Mouse (Mus musculus) MEL (cell line): ENCODE data around the gene Larp4b. TPM values are rescaled to one million over a fixed set of nuclear protein-coding genes. Genes with fewer than 3 reads are reported as not detected.

Source experiments
- DNase-seq: peaks from one replicate; pipeline ENCODE4 v3.0.0; 2011; ENCODE audit warnings: low read depth, low spot score
- H3K27ac ChIP-seq: 2 replicates; pipeline ENCODE4 v1.5.1; 2012; ENCODE audit warnings: low read depth, mild to moderate bottlenecking, control low read depth, low read length, moderate library complexity; ENCODE audit not compliant: control insufficient read depth
- H3K27me3 ChIP-seq, 2 experiments: fragments of 150-350 bp in 1 of 2; sonication (generic) in 1 of 2; 2 replicates each; pipeline ENCODE4 v1.6.1; 2012; ENCODE audit warnings: low read length in 2 of 2, mild to moderate bottlenecking in 2 of 2, improper control_type of control experiment in 1 of 2, moderate library complexity in 1 of 2; ENCODE audit not compliant: insufficient read depth in 2 of 2, control insufficient read depth in 1 of 2
- H3K36me3 ChIP-seq, 2 experiments: 2 replicates each; pipeline ENCODE4 v1.6.1; 2012 to 2014; ENCODE audit warnings: low read length in 2 of 2, improper control_type of control experiment in 1 of 2, inconsistent platforms in 1 of 2, mild to moderate bottlenecking in 1 of 2; ENCODE audit not compliant: insufficient read depth in 2 of 2, control insufficient read depth in 1 of 2
- H3K4me1 ChIP-seq, 2 experiments: fragments of 150-350 bp in 1 of 2; sonication (generic) in 1 of 2; 2 replicates each; pipeline ENCODE4 v1.6.1; 2012; ENCODE audit warnings: low read length in 2 of 2, improper control_type of control experiment in 1 of 2, mild to moderate bottlenecking in 1 of 2; ENCODE audit not compliant: insufficient read depth in 2 of 2, control insufficient read depth in 1 of 2
- H3K4me3 ChIP-seq, 2 experiments: fragments of 150-350 bp in 1 of 2; sonication (generic) in 1 of 2; 2 replicates each; pipeline ENCODE4 v1.5.1; 2012; ENCODE audit warnings: low read depth in 2 of 2, low read length in 2 of 2, mild to moderate bottlenecking in 2 of 2, moderate library complexity in 2 of 2, control low read depth in 1 of 2, improper control_type of control experiment in 1 of 2; ENCODE audit not compliant: control insufficient read depth in 1 of 2, insufficient read depth in 1 of 2
- H3K79me2 ChIP-seq: 2 replicates; pipeline ENCODE4 v1.6.1; 2012; ENCODE audit warnings: mild to moderate bottlenecking, low read length, moderate library complexity; ENCODE audit not compliant: control insufficient read depth, poor library complexity, insufficient read depth
- H3K9ac ChIP-seq: 2 replicates; pipeline ENCODE4 v1.6.1; 2012; ENCODE audit warnings: low read depth, mild to moderate bottlenecking, control low read depth, low read length, moderate library complexity; ENCODE audit not compliant: control insufficient read depth, poor library complexity, severe bottlenecking
- H3K9me3 ChIP-seq: fragments of 150-350 bp; sonication (generic); replicated peaks from 2 replicates; pipeline ENCODE4 v1.6.1; 2012; ENCODE audit warnings: mild to moderate bottlenecking, low read length, improper control_type of control experiment, moderate library complexity; ENCODE audit not compliant: insufficient read depth
- BHLHE40 ChIP-seq: IDR thresholded peaks from 2 replicates; pipeline ENCODE4 v1.6.1; 2012; ENCODE audit warnings: low read depth, mild to moderate bottlenecking, inconsistent platforms, low read length, improper control_type of control experiment, borderline replicate concordance
- CHD1 ChIP-seq: IDR thresholded peaks from 2 replicates; pipeline ENCODE4 v1.6.1; 2012; ENCODE audit warnings: low read depth, mild to moderate bottlenecking, inconsistent platforms, low read length, improper control_type of control experiment
- CTCF ChIP-seq, 3 experiments: IDR thresholded peaks in 2 of 3; conservative IDR thresholded peaks in 1 of 3; 2 replicates each; pipeline ENCODE4 v1.5.1; 2011 to 2012; ENCODE audit warnings: low read length in 3 of 3, low read depth in 2 of 3, mild to moderate bottlenecking in 2 of 3, improper control_type of control experiment in 1 of 3, inconsistent platforms in 1 of 3, mixed read lengths in 1 of 3, moderate library complexity in 1 of 3; ENCODE audit not compliant: control insufficient read depth in 1 of 3, insufficient read depth in 1 of 3, poor library complexity in 1 of 3, severe bottlenecking in 1 of 3
- E2F4 ChIP-seq: IDR thresholded peaks from 2 replicates; pipeline ENCODE4 v1.6.1; 2011; ENCODE audit warnings: low read depth, low read length, improper control_type of control experiment, borderline replicate concordance
- ELF1 ChIP-seq: IDR thresholded peaks from 2 replicates; pipeline ENCODE4 v1.6.1; 2014; ENCODE audit warnings: low read depth, mild to moderate bottlenecking, inconsistent platforms, low read length, improper control_type of control experiment, moderate library complexity
- ETS1 ChIP-seq: IDR thresholded peaks from 2 replicates; pipeline ENCODE4 v1.6.1; 2012; ENCODE audit warnings: low read depth, mild to moderate bottlenecking, inconsistent platforms, low read length, improper control_type of control experiment, moderate library complexity
- HCFC1 ChIP-seq: IDR thresholded peaks from 2 replicates; pipeline ENCODE4 v1.6.1; 2012; ENCODE audit warnings: low read depth, mild to moderate bottlenecking, inconsistent platforms, low read length, improper control_type of control experiment, moderate library complexity
- JUND ChIP-seq: IDR thresholded peaks from 2 replicates; pipeline ENCODE4 v1.6.1; 2011; ENCODE audit warnings: low read depth, mild to moderate bottlenecking, improper control_type of control experiment, low read length
- MAFK ChIP-seq: IDR thresholded peaks from 2 replicates; pipeline ENCODE4 v1.6.1; 2011; ENCODE audit warnings: low read depth, mild to moderate bottlenecking, low read length, improper control_type of control experiment, borderline replicate concordance
- MAX ChIP-seq: IDR thresholded peaks from 2 replicates; pipeline ENCODE4 v1.6.1; 2011; ENCODE audit warnings: low read length, improper control_type of control experiment
- MXI1 ChIP-seq: IDR thresholded peaks from 2 replicates; pipeline ENCODE4 v1.6.1; 2011; ENCODE audit warnings: mild to moderate bottlenecking, low read depth, low read length, improper control_type of control experiment
- NRF1 ChIP-seq: IDR thresholded peaks from 2 replicates; pipeline ENCODE4 v1.6.1; 2014; ENCODE audit warnings: low read depth, mild to moderate bottlenecking, inconsistent platforms, low read length, improper control_type of control experiment, moderate library complexity; ENCODE audit not compliant: poor library complexity, insufficient read depth, severe bottlenecking
- POLR2AphosphoS2 ChIP-seq: IDR thresholded peaks from 2 replicates; pipeline ENCODE4 v1.6.1; 2011; ENCODE audit warnings: low read length, improper control_type of control experiment
- POLR2AphosphoS5 ChIP-seq: IDR thresholded peaks from 2 replicates; pipeline ENCODE4 v1.6.1; 2012; ENCODE audit warnings: low read depth, borderline replicate concordance, mild to moderate bottlenecking, inconsistent platforms, low read length, moderate library complexity, mixed read lengths
- SIN3A ChIP-seq: IDR thresholded peaks from 2 replicates; pipeline ENCODE4 v1.6.1; 2012; ENCODE audit warnings: low read length, improper control_type of control experiment, inconsistent platforms
- TAL1 ChIP-seq: IDR thresholded peaks from 2 replicates; pipeline ENCODE4 v1.6.1; 2012; ENCODE audit warnings: mild to moderate bottlenecking, inconsistent platforms, low read length, moderate library complexity, mixed read lengths
- TBP ChIP-seq: IDR thresholded peaks from 2 replicates; pipeline ENCODE4 v1.8.0; 2011; ENCODE audit warnings: low read depth, low read length, improper control_type of control experiment
- TCF12 ChIP-seq: IDR thresholded peaks from 2 replicates; pipeline ENCODE4 v1.6.1; 2014; ENCODE audit warnings: low read depth, mild to moderate bottlenecking, inconsistent platforms, low read length, improper control_type of control experiment, moderate library complexity
- ZMIZ1 ChIP-seq: IDR thresholded peaks from 2 replicates; pipeline ENCODE4 v1.6.1; 2012; ENCODE audit warnings: low read depth, mild to moderate bottlenecking, inconsistent platforms, low read length, improper control_type of control experiment, moderate library complexity
- polyA plus RNA-seq, 2 experiments: library from polyadenylated mRNA; stranded (reverse) in 1 of 2; unstranded in 1 of 2; fragments of >175 nt in 1 of 2; fragments of >200 nt in 1 of 2; gene quantifications; 2 replicates each; pipeline versions ENCODE4 v1.2.1 to v1.2.4; 2012; ENCODE audit warnings: low replicate concordance in 2 of 2, low read depth in 1 of 2; ENCODE audit not compliant: insufficient read length in 2 of 2, insufficient read depth in 1 of 2, missing spikeins in 1 of 2
- total RNA-seq: library from RNA; depleted of rRNA; stranded (reverse); fragments of 300-350 nt; gene quantifications from 2 replicates; pipeline ENCODE4 v1.2.3, GENCODE M21; 2012

Larp4b gene
- total and polyA plus RNA-seq, 3 experiments = 57.7 to 340 (median 67.0) TPM

DNA sequence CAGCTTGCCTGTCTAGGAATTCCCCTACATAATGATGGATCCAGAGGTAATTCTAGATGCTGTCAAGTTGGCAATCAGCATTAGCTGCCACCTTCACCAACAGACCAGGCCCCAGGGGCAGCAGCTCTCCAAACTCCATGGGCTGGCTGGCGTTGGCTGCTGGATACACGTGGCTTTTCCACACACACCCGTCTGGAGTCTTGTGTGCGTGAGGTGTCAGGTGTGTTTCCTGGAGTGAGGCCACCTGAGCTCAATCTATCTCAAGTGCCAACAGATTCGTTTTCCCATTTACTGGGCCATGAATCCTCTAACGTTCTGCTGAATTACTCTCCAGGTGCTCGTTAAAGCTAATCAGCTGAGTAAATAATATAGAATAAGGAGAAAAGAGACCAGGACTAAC lies 93.5 kb downstream of the Larp4b start (continued):
- TF ChIP-seq CTCF (IDR thresholded peaks at IDR 0.05 in 2 of 3, conservative IDR thresholded peaks at IDR 0.05 in 1 of 3; ENCODE audit: control insufficient read depth in 1 of 3, insufficient read depth in 1 of 3, low read depth in 2 of 3, low read length in 3 of 3, poor library complexity in 1 of 3, severe bottlenecking in 1 of 3) = no peak
- TF ChIP-seq MAFK = no peak
- no peak for TF ChIP-seq BHLHE40

DNA sequence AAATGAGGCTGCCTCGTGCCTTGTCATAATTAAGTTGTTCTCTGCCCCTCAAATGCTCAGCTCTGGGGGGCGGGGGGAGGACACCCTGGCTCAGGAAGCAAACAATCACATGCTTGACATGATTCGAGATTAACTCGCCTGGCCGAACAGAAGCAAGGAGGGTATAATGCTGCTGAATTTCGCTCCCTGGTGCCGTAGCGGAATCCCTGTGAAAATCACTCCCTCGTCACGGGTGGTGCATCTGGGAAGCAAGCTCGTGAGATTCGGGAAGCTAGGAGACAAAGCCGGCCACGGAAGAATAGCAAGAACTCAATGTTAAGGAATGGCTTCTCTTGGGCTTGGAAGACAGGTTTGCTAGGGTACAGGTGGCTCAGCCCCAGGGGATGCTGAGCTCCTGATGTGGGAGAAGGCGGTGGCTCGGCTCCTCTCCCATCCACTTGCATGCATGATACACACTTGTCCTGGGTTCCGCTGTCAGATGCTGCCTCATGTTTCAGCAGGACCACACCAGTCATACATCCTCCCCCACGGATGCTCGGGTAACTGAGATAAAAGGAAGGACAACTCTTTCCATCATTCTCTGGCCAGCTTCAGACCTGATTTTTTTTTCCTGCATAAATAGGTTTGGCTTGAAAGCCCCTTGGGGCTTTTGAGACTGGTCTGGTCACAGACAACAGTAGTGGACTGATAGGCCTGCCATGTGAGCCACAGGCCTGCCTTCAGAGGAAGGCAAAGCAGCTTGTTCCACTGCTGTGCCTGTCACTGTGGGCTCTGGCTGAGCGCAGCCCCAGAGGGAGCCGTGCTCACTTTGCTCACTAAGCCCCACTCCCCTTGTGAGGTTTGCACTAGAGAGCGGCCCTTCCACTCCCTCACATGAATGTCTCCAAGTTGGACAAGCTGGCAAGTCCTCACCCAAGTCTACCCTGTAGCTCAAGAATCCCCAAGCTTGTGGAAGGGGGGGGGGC lies 94.2 kb downstream of the Larp4b start:
- H3K36me3 ChIP-seq = no peaks in the 10 kb centered on the region
- H3K4me3 ChIP-seq = no peak overlapping the region
- TF ChIP-seq ZMIZ1 = no peak
- TF ChIP-seq POLR2AphosphoS5 = no peak
- no peak for TF ChIP-seq MXI1
- TF ChIP-seq TBP = no peak
- no peak for TF ChIP-seq MAFK
- TF ChIP-seq JUND = no peak
- no peak for TF ChIP-seq NRF1
- no peak for TF ChIP-seq TCF12
- no peak for TF ChIP-seq E2F4
- TF ChIP-seq CHD1 = no peak
- no peak for TF ChIP-seq ETS1
- TF ChIP-seq SIN3A = no peak
- no peak for TF ChIP-seq MAX
- no peak for TF ChIP-seq HCFC1
- no peak for TF ChIP-seq ELF1
- TF ChIP-seq TAL1 = no peak
- TF ChIP-seq POLR2AphosphoS2 = no peak
- TF ChIP-seq, all 39 proteins: peak for 0
- Histone ChIP-seq H3K79me2 (no peaks in the 10 kb centered on the region), H3K9me3 (no peaks in the 10 kb centered on the region), H3K27me3 (no peaks in the 10 kb centered on the region; a peak in 1 of 4 replicates), H3K27ac (no peak overlapping the region), H3K4me1 (no peaks in the 10 kb centered on the region), H3K9ac (no peak overlapping the region)
- DNase-seq = no peak
